Mouse (Mus musculus): ENCODE data around the gene Sema3e. TPM values are rescaled to one million over a fixed set of nuclear protein-coding genes. Genes with fewer than 3 reads are reported as not detected.

Sema3e gene
- polyA plus RNA-seq (2012; rRNA removed) (3.1 and 3.2 TPM in 2 replicates), polyA plus RNA-seq (2014; fragmentation: Nextera tagmentation; extraction: Ambion mirVana) (6.4 and 7.6 TPM in 2 replicates)

DNA sequence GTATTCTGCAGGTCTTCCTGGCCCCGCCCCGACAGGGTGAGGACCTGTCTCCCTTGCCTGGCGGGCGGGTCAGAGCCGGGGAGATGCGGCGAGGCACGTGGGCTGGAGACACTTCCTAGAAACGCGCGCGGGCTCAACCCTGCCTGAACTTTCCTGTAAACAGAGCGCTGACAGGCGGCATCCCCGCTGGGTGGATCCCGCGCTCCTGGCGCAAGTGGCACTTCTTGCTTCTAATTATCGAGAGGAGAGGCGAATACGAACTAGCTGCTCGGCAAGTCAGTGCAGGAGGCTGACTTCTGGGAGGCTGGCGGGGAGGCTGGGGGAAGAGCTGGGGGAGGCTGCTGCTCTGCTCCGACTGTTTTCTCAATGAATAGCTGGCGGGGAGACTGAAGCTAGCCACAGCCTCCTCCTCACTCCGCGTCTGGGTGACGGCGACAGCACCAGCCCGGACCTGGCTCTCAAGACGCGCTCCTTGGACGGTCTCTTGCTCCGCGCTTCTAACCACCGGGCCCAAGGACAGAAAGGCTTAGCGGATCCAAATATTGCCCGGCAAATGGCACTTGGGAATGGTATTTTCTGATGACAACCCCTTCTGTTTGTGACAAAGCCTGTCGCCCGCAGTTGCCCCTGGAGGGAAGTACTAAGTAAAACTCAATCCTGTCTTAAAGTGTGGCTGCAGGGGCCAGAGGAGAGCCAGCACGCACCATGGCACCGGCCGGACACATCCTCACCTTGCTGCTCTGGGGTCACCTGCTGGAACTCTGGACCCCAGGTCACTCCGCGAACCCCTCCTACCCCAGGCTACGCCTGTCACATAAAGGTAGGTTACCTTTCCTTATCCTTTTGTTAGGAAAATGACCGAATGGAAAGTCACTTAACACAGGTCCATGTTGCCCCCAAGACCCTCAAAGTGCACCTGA is at the start of gene Sema3e:
Gene Sema3e, plus strand, starts transcription at position 72 of the 920 bp plus-strand sequence.
- H3K27ac ChIP-seq (replicated peaks; ENCODE audit: low read depth, low read length): no peak within 1 kb of the TSS
- peak within 1 kb of the TSS; percentile 50 for H3K9ac ChIP-seq (ENCODE audit: low read depth, low read length, severe bottlenecking)
- ATAC-seq (ENCODE audit: low FRiP score, low read depth): peak; percentile 55; the same call in 1 of the 2 replicates
- peak within 1 kb of the TSS; percentile 80 for H3K4me2 ChIP-seq (replicated peaks; ENCODE audit: low read depth, low read length, severe bottlenecking)
- H3K9me3 ChIP-seq (ENCODE audit: control insufficient read depth, low read length): 0 out of 2 replicates have a peak, but pooled peaks cover 6% of the 10 kb centered on the region
- no peaks in the 10 kb centered on the region for H3K36me3 ChIP-seq (ENCODE audit: control insufficient read depth, insufficient read depth, low read length)
- H3K4me1 ChIP-seq (ENCODE audit: control insufficient read depth, insufficient read depth, low read length): 0 out of 2 replicates have a peak, but pooled peaks cover 4% of the 10 kb centered on the region
- DNase-seq (ENCODE audit: low spot score): peak; percentile 19
- 1% methylated on average over 39 of the region's 47 CpGs for WGBS
- TF ChIP-seq POLR2A (IDR thresholded peaks at IDR 0.05; ENCODE audit: borderline replicate concordance, extremely low read depth, insufficient read depth, insufficient read length): no peak
- H3K4me3 ChIP-seq (replicated peaks; ENCODE audit: low read length): peak within 1 kb of the TSS; percentile 53
- peaks cover 4% of the 10 kb centered on the region; the same call in 1 of the 2 replicates for H3K27me3 ChIP-seq (ENCODE audit: control insufficient read depth, insufficient read depth, low read length)

DNA sequence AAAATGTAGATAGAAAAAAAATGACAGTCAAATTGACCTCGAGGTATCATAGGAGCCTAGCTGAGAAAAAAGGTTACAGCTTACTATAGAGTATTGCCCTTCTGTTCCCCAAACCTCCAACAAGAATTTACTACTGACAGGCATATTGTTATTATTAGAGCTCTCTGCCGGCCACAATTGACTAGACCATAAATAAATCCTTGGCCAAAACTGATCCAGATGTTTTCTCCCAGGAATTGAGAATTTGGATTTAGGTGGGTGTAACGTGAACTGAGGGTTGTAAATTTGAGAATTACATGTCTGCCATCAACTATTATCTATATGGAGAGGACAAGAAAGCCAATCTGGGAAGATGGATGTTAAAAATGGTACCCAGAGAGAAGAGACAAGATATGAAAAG is 47.5 kb upstream of the Sema3e start:
- Histone ChIP-seq H3K4me3 (replicated peaks; ENCODE audit: low read length) (no peak overlapping the region), H3K9me3 (ENCODE audit: control insufficient read depth, low read length) (no peaks in the 10 kb centered on the region), H3K27ac (replicated peaks; ENCODE audit: low read depth, low read length) (no peak overlapping the region), H3K4me1 (ENCODE audit: control insufficient read depth, insufficient read depth, low read length) (no peaks in the 10 kb centered on the region), H3K36me3 (ENCODE audit: control insufficient read depth, insufficient read depth, low read length) (no peaks in the 10 kb centered on the region), H3K27me3 (ENCODE audit: control insufficient read depth, insufficient read depth, low read length) (no peaks in the 10 kb centered on the region), H3K4me2 (replicated peaks; ENCODE audit: low read depth, low read length, severe bottlenecking) (no peak overlapping the region), H3K9ac (ENCODE audit: low read depth, low read length, severe bottlenecking) (no peak overlapping the region)
- no peak for DNase-seq (ENCODE audit: low spot score)
- TF ChIP-seq POLR2A (IDR thresholded peaks at IDR 0.05; ENCODE audit: borderline replicate concordance, extremely low read depth, insufficient read depth, insufficient read length): no peak
- WGBS: 17% methylated on average over 3 of the region's 3 CpGs
- ATAC-seq (ENCODE audit: low FRiP score, low read depth): no peak

DNA sequence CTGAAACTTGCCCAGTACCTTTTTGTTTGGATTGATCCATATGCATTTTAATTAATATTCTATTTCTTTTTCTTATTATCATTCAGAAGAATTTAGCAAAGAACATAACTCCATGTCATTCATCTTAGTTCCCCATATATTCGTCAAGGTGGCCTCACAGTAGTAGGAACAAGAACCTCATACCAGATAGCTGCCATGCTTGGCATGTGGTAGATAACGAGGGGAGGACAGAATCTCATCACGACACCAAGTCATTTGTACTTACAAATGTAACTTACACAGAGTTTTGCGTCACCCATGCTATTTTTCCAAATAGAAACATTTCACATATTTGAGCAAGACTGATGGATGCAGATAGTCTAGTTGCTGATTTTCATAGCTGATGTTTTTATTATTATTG is 45.9 kb upstream of the Sema3e start:
- Histone ChIP-seq H3K36me3 (ENCODE audit: control insufficient read depth, insufficient read depth, low read length) (no peaks in the 10 kb centered on the region), H3K9me3 (ENCODE audit: control insufficient read depth, low read length) (no peaks in the 10 kb centered on the region), H3K9ac (ENCODE audit: low read depth, low read length, severe bottlenecking) (no peak overlapping the region), H3K27me3 (ENCODE audit: control insufficient read depth, insufficient read depth, low read length) (no peaks in the 10 kb centered on the region), H3K4me1 (ENCODE audit: control insufficient read depth, insufficient read depth, low read length) (no peaks in the 10 kb centered on the region), H3K27ac (replicated peaks; ENCODE audit: low read depth, low read length) (no peak overlapping the region), H3K4me2 (replicated peaks; ENCODE audit: low read depth, low read length, severe bottlenecking) (no peak overlapping the region), H3K4me3 (replicated peaks; ENCODE audit: low read length) (no peak overlapping the region)
- no peak for DNase-seq (ENCODE audit: low spot score)
- no peak for ATAC-seq (ENCODE audit: low FRiP score, low read depth)
- TF ChIP-seq POLR2A (IDR thresholded peaks at IDR 0.05; ENCODE audit: borderline replicate concordance, extremely low read depth, insufficient read depth, insufficient read length): no peak
- 79% methylated on average over 4 of the region's 4 CpGs for WGBS

DNA sequence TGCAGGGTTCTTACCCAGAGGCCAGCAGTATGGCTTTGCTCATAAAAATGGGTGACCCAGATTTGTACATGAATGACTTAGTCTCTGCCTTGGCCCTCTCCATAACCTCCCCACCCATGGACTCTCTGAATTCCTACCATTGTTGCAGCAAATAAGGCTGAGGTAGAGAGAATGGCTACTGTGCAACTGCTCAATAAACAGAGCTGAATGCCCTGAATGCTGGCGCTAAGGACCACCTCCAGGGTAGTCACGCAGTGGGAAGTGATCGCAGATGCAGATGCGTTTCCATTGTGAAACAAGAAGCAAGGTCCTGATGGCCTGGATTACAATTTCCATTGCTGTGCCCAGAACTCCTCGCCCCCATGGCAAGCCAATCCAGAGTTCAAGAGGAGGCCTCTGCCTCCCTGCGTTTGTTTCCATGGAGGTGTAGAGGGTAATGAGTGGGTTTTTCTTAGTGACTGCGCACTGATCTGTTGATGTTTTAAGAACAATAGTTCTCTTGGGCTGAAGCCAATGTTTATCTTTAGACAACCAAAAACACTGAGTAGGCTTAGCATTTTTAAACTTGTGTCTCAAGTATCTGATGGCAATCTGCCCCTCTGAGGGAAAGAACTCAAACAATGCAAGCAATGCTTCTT is 42.5 kb upstream of the Sema3e start:
- no peak overlapping the region for H3K27ac ChIP-seq (replicated peaks; ENCODE audit: low read depth, low read length)
- H3K27me3 ChIP-seq (ENCODE audit: control insufficient read depth, insufficient read depth, low read length): no peaks in the 10 kb centered on the region
- no peaks in the 10 kb centered on the region for H3K4me1 ChIP-seq (ENCODE audit: control insufficient read depth, insufficient read depth, low read length)
- no peak overlapping the region for H3K4me3 ChIP-seq (replicated peaks; ENCODE audit: low read length)
- no peak for DNase-seq (ENCODE audit: low spot score)
- H3K4me2 ChIP-seq (replicated peaks; ENCODE audit: low read depth, low read length, severe bottlenecking): no peak overlapping the region
- 64% methylated on average over 7 of the region's 7 CpGs for WGBS
- no peak for ATAC-seq (ENCODE audit: low FRiP score, low read depth)
- no peak for TF ChIP-seq POLR2A (IDR thresholded peaks at IDR 0.05; ENCODE audit: borderline replicate concordance, extremely low read depth, insufficient read depth, insufficient read length)
- H3K9ac ChIP-seq (ENCODE audit: low read depth, low read length, severe bottlenecking): no peak overlapping the region
- no peaks in the 10 kb centered on the region for H3K36me3 ChIP-seq (ENCODE audit: control insufficient read depth, insufficient read depth, low read length)
- H3K9me3 ChIP-seq (ENCODE audit: control insufficient read depth, low read length): no peaks in the 10 kb centered on the region

DNA sequence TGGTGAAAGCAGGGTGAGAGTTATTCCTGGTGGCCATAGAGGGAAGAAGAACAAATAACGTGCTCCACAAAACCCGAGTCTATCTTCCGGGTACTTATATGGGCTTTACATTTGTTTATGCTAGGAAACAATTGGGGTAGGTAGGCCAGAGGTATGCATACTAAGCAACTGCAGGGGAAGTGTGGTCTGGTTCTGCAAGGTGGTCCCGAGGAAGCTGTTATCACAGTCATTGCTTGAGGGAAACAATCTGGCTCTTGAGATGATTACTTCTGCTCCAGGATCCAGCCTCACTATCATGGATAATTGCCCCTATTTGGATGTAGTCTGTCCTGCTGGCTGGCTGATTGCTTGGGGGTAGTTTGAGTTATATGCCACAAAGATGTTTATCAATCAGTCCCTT is 41.5 kb upstream of the Sema3e start:
- no peak for TF ChIP-seq POLR2A (IDR thresholded peaks at IDR 0.05; ENCODE audit: borderline replicate concordance, extremely low read depth, insufficient read depth, insufficient read length)
- DNase-seq (ENCODE audit: low spot score) (no peak), ATAC-seq (ENCODE audit: low FRiP score, low read depth) (no peak)
- H3K27ac ChIP-seq (replicated peaks; ENCODE audit: low read depth, low read length): no peak overlapping the region
- no peaks in the 10 kb centered on the region for H3K27me3 ChIP-seq (ENCODE audit: control insufficient read depth, insufficient read depth, low read length)
- H3K4me2 ChIP-seq (replicated peaks; ENCODE audit: low read depth, low read length, severe bottlenecking): no peak overlapping the region
- no peaks in the 10 kb centered on the region for H3K9me3 ChIP-seq (ENCODE audit: control insufficient read depth, low read length)
- WGBS: 48% methylated on average over 4 of the region's 4 CpGs
- no peak overlapping the region for H3K4me3 ChIP-seq (replicated peaks; ENCODE audit: low read length)
- no peaks in the 10 kb centered on the region for H3K36me3 ChIP-seq (ENCODE audit: control insufficient read depth, insufficient read depth, low read length)
- H3K9ac ChIP-seq (ENCODE audit: low read depth, low read length, severe bottlenecking): no peak overlapping the region
- H3K4me1 ChIP-seq (ENCODE audit: control insufficient read depth, insufficient read depth, low read length): no peaks in the 10 kb centered on the region

All from limb, embryonic 14.5 days (tissue).